Mouse (Mus musculus) intestine, postnatal 0 days (tissue): ENCODE data around the gene Ppp1r15a. TPM values are rescaled to one million over a fixed set of nuclear protein-coding genes. Genes with fewer than 3 reads are reported as not detected.
"Not testable (repeated sequence)": the region's sequence is repeated elsewhere in the genome, so short reads cannot be mapped to it uniquely, and the experiment has no call there.

Experiments
- ATAC-seq: fragments of 200-750 bp; cut with Nextera tagmentation; 2 replicates; pipeline ENCODE4 v1.8.0; 2017; ENCODE audit warnings: mild to moderate bottlenecking, moderate TSS enrichment, moderate library complexity
- H3K27ac ChIP-seq: fragments of 300-500 bp; sonication (generic); 2 replicates; pipeline ENCODE4 v1.5.1; 2014; ENCODE audit warnings: mild to moderate bottlenecking, low read depth, low read length, moderate library complexity
- H3K27me3 ChIP-seq: fragments of 300-500 bp; sonication (generic); replicated peaks from 2 replicates; pipeline ENCODE4 v1.6.1; 2014; ENCODE audit warnings: low read length, mixed read lengths; ENCODE audit not compliant: control insufficient read depth, insufficient read depth
- H3K36me3 ChIP-seq: fragments of 300-500 bp; sonication (generic); 2 replicates; pipeline ENCODE4 v1.6.1; 2014; ENCODE audit warnings: mild to moderate bottlenecking, moderate library complexity; ENCODE audit not compliant: control insufficient read depth, insufficient read depth
- H3K4me1 ChIP-seq: fragments of 300-500 bp; sonication (generic); replicated peaks from 2 replicates; pipeline ENCODE4 v1.6.1; 2014; ENCODE audit warnings: antibody characterized with exemption, low read length, mixed read lengths; ENCODE audit not compliant: control insufficient read depth, insufficient read depth
- H3K4me2 ChIP-seq: fragments of 300-500 bp; sonication (generic); replicated peaks from 2 replicates; pipeline ENCODE4 v1.6.1; 2014; ENCODE audit warnings: low read depth, mild to moderate bottlenecking, moderate library complexity
- H3K4me3 ChIP-seq: fragments of 300-500 bp; sonication (generic); 2 replicates; pipeline ENCODE4 v1.5.1; 2014; ENCODE audit warnings: low read depth, low read length
- H3K9ac ChIP-seq: fragments of 300-500 bp; sonication (generic); 2 replicates; pipeline ENCODE4 v1.6.1; 2014; ENCODE audit warnings: mild to moderate bottlenecking, low read depth, low read length
- H3K9me3 ChIP-seq: fragments of 300-500 bp; sonication (generic); 2 replicates; pipeline ENCODE4 v1.6.1; 2016; ENCODE audit warnings: mixed run types; ENCODE audit not compliant: control insufficient read depth
- CTCF ChIP-seq: sonication (generic); IDR thresholded peaks from 2 replicates; pipeline ENCODE4 v1.5.1; 2016; ENCODE audit warnings: low read depth, mild to moderate bottlenecking, control low read depth, antibody characterized with exemption, moderate library complexity
- WGBS: fragments of 180-500 bp; shearing (Covaris S2); extraction: QIAGEN DNeasy Blood & Tissue Kit; methylation state at CpG from one replicate; pipeline ENCODE4 v1.1.7; 2014; 5-methylcytosine and 5-hydroxymethylcytosine counted together
- polyA plus RNA-seq: library from polyadenylated mRNA; unstranded; fragments of >200 nt; fragmentation: Nextera tagmentation; extraction: Ambion mirVana; gene quantifications from 2 replicates; pipeline ENCODE4 v1.2.1, GENCODE M21; 2015

The Ppp1r15a gene
- polyA plus RNA-seq, 1 experiment from 2014 or later = 9.0 TPM

- Histone ChIP-seq H3K9me3 (no peaks in the 10 kb centered on the region), H3K27ac (no peak overlapping the region), H3K4me1 (no peaks in the 10 kb centered on the region), H3K9ac (no peak overlapping the region), H3K4me3 (no peak overlapping the region), H3K4me2 (no peak overlapping the region), H3K36me3 (no peaks in the 10 kb centered on the region), H3K27me3 (no peaks in the 10 kb centered on the region)
- no peak for ATAC-seq
- WGBS = 54% methylated on average over 1 of the region's 1 CpGs
- no peak for TF ChIP-seq CTCF
These were observed 43.9 kb downstream of the Ppp1r15a start for GRCm38 (mm10) chr7:45482166-45482565.

GRCm38 (mm10) chr7:45481374-45481927 is 44.6 kb downstream of the Ppp1r15a start, which contains the start of gene Tulp2:
Gene Tulp2, plus strand, starts transcription at chr7:45481877.
- H3K36me3 ChIP-seq = no peaks in the 10 kb centered on the region
- H3K9me3 ChIP-seq = no peaks in the 10 kb centered on the region
- H3K9ac ChIP-seq = no peak within 1 kb of the TSS
- TF ChIP-seq CTCF = no peak
- no peaks in the 10 kb centered on the region for H3K27me3 ChIP-seq
- H3K4me2 ChIP-seq = no peak within 1 kb of the TSS
- WGBS = 50% methylated on average over 15 of the region's 15 CpGs
- ATAC-seq = peak; percentile 67
- H3K4me1 ChIP-seq = no peaks in the 10 kb centered on the region
- no peak within 1 kb of the TSS for H3K4me3 ChIP-seq
- no peak within 1 kb of the TSS for H3K27ac ChIP-seq

- H3K27me3 ChIP-seq, H3K4me3 ChIP-seq, H3K27ac ChIP-seq, ATAC-seq, H3K4me2 ChIP-seq, H3K4me1 ChIP-seq, H3K9me3 ChIP-seq, H3K9ac ChIP-seq, H3K36me3 ChIP-seq: not testable (repeated sequence)
- 76% methylated on average over 3 of the region's 4 CpGs for WGBS
These were observed 45.8 kb downstream of the Ppp1r15a start for GRCm38 (mm10) chr7:45480310-45480709.

- WGBS = 93% methylated on average over 7 of the region's 7 CpGs
- no peaks in the 10 kb centered on the region for H3K27me3 ChIP-seq
- H3K4me1 ChIP-seq = no peaks in the 10 kb centered on the region
These were observed 47.3 kb downstream of the Ppp1r15a start for GRCm38 (mm10) chr7:45478774-45479173.

GRCm38 (mm10) chr7:45477003-45477402 is 49.1 kb downstream of the Ppp1r15a start:
- H3K27ac ChIP-seq = no peak overlapping the region
- no peaks in the 10 kb centered on the region for H3K36me3 ChIP-seq
- no peaks in the 10 kb centered on the region for H3K4me1 ChIP-seq
- H3K9me3 ChIP-seq = no peaks in the 10 kb centered on the region
- H3K27me3 ChIP-seq = no peaks in the 10 kb centered on the region
- no peak overlapping the region for H3K9ac ChIP-seq
- no peak overlapping the region for H3K4me2 ChIP-seq
- 12% methylated on average over 3 of the region's 3 CpGs for WGBS
- peak; percentile 88 for TF ChIP-seq CTCF
- peak; percentile 28; the same call in 1 of the 2 replicates for ATAC-seq
- H3K4me3 ChIP-seq = no peak overlapping the region

More at GRCm38 (mm10) chr7:45478774-45479173, 47.3 kb downstream of the Ppp1r15a start:
- Histone ChIP-seq H3K27ac (no peak overlapping the region), H3K9ac (no peak overlapping the region), H3K36me3 (no peaks in the 10 kb centered on the region), H3K4me2 (no peak overlapping the region), H3K9me3 (no peaks in the 10 kb centered on the region), H3K4me3 (no peak overlapping the region)
- no peak for TF ChIP-seq CTCF
- ATAC-seq = no peak

- no peak for ATAC-seq
- WGBS = 49% methylated on average over 1 of the region's 1 CpGs
- no peak overlapping the region for H3K9ac ChIP-seq
- H3K4me1 ChIP-seq = no peaks in the 10 kb centered on the region
- no peak overlapping the region for H3K27ac ChIP-seq
- H3K27me3 ChIP-seq = no peaks in the 10 kb centered on the region
- H3K36me3 ChIP-seq = no peaks in the 10 kb centered on the region
- H3K9me3 ChIP-seq = no peaks in the 10 kb centered on the region
- TF ChIP-seq CTCF = no peak
- H3K4me3 ChIP-seq = no peak overlapping the region
- no peak overlapping the region for H3K4me2 ChIP-seq
These were observed 49.6 kb downstream of the Ppp1r15a start for GRCm38 (mm10) chr7:45476453-45476852.
